Mouse (Mus musculus) heart, postnatal 0 days (tissue): ENCODE measurements around the gene Ripply3.

Source experiments
- CTCF ChIP-seq: IDR thresholded peaks from 2 replicates; pipeline ENCODE4 v1.5.1; 2016; ENCODE audit warnings: antibody characterized with exemption, control low read depth, low read depth
- EP300 ChIP-seq: IDR thresholded peaks from 2 replicates; pipeline ENCODE4 v1.6.1; 2016; ENCODE audit warnings: antibody characterized with exemption, low read depth

DNA sequence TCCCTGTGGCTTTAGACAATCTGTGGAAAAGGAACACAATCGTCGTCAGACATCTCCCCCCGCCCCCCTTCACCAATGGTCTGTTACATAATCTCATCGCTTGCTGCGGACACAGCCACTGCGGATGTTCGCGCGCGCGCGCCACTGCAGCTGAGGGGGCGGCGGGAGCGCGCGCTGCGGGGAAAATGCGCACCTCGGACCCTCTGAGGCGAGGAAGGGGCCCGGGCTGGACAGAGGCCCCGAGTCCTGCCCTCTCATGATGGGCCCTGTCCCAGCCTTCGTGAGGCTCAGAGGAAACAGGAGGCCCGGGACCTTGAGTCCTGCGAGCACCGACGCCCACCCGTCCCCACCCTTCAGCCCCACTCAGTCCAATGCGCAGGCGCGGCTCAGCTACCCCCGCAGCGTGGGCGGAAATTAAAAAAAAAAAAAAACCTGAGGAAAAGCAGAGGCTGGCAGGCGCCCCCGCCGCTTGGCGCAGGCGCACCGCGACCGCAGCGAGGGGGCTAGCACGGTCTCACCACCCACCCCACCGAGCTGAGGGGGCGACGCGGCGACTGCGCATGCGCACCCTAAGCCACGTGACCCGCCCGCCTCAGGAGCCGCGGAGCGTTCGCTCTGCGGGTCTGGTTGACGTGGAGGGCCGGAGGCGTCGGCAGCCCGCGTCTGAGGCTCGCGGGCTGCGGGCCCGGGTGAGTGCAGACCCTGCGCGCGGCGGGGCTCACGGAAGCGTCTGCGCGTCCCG is 42.1 kb downstream of the Ripply3 start, which contains the start of gene Ttc3:
- TF ChIP-seq CTCF (no peak), EP300 (peak; percentile 64; the same call in 1 of the 2 replicates)
